Mouse (Mus musculus) neural tube, embryonic 14.5 days (tissue): Measurements from ENCODE around the gene Vps26b. TPM values are rescaled to one million over a fixed set of nuclear protein-coding genes. Genes with fewer than 3 reads are reported as not detected.

Source experiments
- ATAC-seq: fragments of 200-750 bp; cut with Nextera tagmentation; 2 replicates; pipeline ENCODE4 v1.8.0; 2017; ENCODE audit warnings: low read depth, mild to moderate bottlenecking, moderate TSS enrichment, moderate library complexity
- H3K27ac ChIP-seq: fragments of 300-500 bp; sonication (generic); 2 replicates; pipeline ENCODE4 v1.5.1; 2014; ENCODE audit warnings: low read depth, mild to moderate bottlenecking, control low read depth, low read length, moderate library complexity, mixed read lengths
- H3K27me3 ChIP-seq: fragments of 300-500 bp; sonication (generic); 2 replicates; pipeline ENCODE4 v1.6.1; 2014; ENCODE audit warnings: low read length; ENCODE audit not compliant: control insufficient read depth, insufficient read depth
- H3K36me3 ChIP-seq: fragments of 300-500 bp; sonication (generic); 2 replicates; pipeline ENCODE4 v1.6.1; 2014; ENCODE audit warnings: low read length, mixed read lengths; ENCODE audit not compliant: control insufficient read depth, insufficient read depth
- H3K4me1 ChIP-seq: fragments of 300-500 bp; sonication (generic); 2 replicates; pipeline ENCODE4 v1.6.1; 2014; ENCODE audit warnings: low read length; ENCODE audit not compliant: control insufficient read depth, insufficient read depth
- H3K4me2 ChIP-seq: fragments of 300-500 bp; sonication (generic); 2 replicates; pipeline ENCODE4 v1.6.1; 2014; ENCODE audit warnings: mild to moderate bottlenecking, low read depth, low read length, control low read depth
- H3K4me3 ChIP-seq: fragments of 300-500 bp; sonication (generic); 2 replicates; pipeline ENCODE4 v1.5.1; 2014; ENCODE audit warnings: low read depth, low read length, control low read depth, mixed read lengths
- H3K9ac ChIP-seq: fragments of 300-500 bp; sonication (generic); replicated peaks from 2 replicates; pipeline ENCODE4 v1.6.1; 2014; ENCODE audit warnings: low read depth, mild to moderate bottlenecking, control low read depth, low read length, mixed read lengths
- H3K9me3 ChIP-seq: fragments of 300-500 bp; sonication (generic); 2 replicates; pipeline ENCODE4 v1.6.1; 2016; ENCODE audit warnings: low read length; ENCODE audit not compliant: control insufficient read depth
- WGBS: fragments of 180-500 bp; shearing (Covaris S2); extraction: QIAGEN DNeasy Blood & Tissue Kit; methylation state at CpG from one replicate; pipeline ENCODE4 v1.1.7; 2014; 5-methylcytosine and 5-hydroxymethylcytosine counted together
- polyA plus RNA-seq: library from polyadenylated mRNA; unstranded; fragments of >200 nt; fragmentation: Nextera tagmentation; extraction: Ambion mirVana; gene quantifications from 2 replicates; pipeline ENCODE4 v1.2.1, GENCODE M21; 2014

Vps26b gene
- polyA plus RNA-seq, 1 experiment from 2014 or later, result 90.4 TPM

GRCm38 (mm10) chr9:26977754-26978153 is 52.1 kb downstream of the Vps26b start:
- Histone ChIP-seq H3K36me3 (peaks cover 33% of the 10 kb centered on the region), H3K27me3 (no peaks in the 10 kb centered on the region), H3K4me1 (no peaks in the 10 kb centered on the region), H3K9me3 (no peaks in the 10 kb centered on the region), H3K4me3 (no peak overlapping the region), H3K27ac (no peak overlapping the region), H3K9ac (no peak overlapping the region), H3K4me2 (no peak overlapping the region)
- WGBS, result 90% methylated on average over 9 of the region's 9 CpGs
- no peak for ATAC-seq

Other genes with a start within 250 kb of the Vps26b start
- 1.9 and 3.2 TPM in 2 replicates for gene Glb1l2, start 223.6 kb downstream of the Vps26b start, polyA plus RNA-seq
- gene Glb1l3, start 169.2 kb downstream of the Vps26b start, polyA plus RNA-seq, result not detected in 2 replicates
- gene Gm1110, start 107.0 kb downstream of the Vps26b start, polyA plus RNA-seq, result not detected in 2 replicates
- gene Acad8, start 30.5 kb downstream of the Vps26b start, polyA plus RNA-seq, result 27.4 and 30.9 TPM in 2 replicates
- 136 and 145 TPM in 2 replicates for gene Thyn1, start 30.4 kb downstream of the Vps26b start, polyA plus RNA-seq
- 16.7 and 18.4 TPM in 2 replicates for gene Ncapd3, start 110 bp upstream of the Vps26b start, polyA plus RNA-seq
- gene Jam3, start 125.4 kb upstream of the Vps26b start, polyA plus RNA-seq, result 36.1 and 49.7 TPM in 2 replicates